Mouse (Mus musculus): ENCODE results near the gene Unk.

The Unk gene

DNA sequence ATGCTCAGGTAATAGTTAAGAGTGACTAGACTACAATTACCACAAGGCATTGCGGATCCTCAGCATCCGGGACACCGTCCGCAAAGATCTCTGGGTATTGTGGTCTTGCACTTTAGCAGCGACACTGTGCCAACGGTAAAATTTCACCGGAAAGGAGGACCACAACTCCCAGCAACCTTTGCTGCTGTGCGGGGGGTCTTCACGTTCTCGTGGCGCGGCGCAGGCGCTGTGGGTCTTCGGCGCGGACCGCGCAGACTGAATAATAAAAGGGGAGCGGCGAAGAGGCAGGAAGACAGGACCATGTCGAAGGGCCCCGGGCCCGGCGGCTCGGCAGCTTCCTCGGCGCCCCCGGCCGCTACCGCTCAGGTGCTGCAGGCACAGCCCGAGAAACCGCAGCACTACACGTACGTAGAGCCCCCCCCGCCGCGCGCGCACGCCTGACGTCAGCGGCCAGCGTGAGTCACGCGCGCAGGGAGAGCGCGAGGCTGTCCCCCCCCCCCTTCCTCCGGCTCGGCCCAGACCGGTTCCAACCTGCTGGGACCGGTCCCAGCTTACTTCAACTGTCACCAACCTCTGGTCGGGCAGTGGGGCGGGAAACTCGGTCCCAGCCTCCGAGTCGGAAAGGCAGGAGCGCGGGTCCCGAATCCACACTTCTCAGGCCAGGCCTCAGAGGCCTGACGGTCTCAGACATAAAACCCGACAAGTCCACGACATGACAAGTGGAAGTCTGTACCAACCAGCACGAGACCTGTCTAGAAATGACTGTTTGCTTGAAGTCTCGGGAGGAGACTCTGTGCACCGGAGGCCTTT, at the start of gene Unk:
Gene Unk (plus strand): TSS at position 235 of the 810 bp plus-strand sequence.
- peak; percentile 87 for DNase-seq (ENCODE audit: low spot score)

DNA sequence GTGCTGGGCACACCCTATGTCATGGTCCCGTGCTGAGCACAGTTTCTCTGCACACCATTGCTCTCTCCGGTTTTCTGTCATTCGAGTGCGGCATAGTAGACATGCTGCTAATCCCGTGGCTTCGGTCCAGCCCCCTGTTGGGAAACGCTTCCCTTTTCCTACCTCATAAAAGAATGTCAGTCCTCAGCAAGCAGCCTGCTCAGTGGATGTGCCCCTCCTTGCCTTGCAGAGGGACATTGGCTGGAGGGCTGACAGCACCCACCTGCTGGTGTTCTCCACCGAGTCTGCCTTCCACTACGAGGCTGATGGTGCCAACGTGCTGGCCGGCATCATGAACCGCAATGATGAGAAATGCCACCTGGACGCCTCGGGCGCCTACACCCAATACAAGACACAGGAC, 47.6 kb upstream of the Unk start:
- DNase-seq (ENCODE audit: low spot score), result no peak

DNA sequence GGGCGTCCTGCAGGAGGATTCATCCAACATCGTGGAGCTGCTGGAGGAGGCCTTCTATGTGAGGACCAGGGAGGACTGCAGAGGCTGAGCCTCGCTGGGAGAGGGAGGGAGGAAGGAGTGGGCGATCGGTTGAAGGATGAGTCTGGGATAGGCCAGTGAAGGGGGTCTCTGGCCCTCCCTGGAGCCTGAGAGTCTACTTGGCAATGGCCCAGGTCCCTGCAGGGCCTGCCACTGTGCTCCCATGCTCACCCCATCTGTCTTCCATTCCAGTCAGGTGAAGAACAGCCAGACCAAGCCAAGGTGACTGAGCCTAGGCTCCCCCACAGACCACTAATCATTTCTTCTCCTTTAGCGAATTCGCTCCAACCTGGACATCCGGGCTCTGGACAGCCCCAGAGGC, 46.8 kb upstream of the Unk start:
- DNase-seq (ENCODE audit: low spot score), result no peak

DNA sequence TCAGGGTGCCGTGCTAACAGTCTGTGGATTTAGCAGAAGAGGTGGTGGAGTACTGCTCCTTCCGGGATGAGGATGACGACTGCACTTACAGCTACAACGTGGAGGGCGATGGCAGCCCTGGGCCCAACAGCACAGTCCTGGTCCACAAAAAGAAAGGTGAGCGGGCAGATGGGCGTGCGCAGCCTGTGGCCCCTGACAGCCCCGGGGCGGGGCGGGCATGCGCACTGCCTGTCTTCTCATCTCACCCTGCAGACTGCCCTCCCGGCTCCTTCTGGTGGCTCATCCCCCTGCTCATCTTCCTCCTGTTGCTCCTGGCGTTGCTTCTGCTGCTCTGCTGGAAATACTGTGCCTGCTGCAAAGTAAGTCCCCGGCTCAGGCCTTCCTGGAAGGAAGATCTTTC, 40.4 kb upstream of the Unk start:
- DNase-seq (ENCODE audit: low spot score), result no peak

DNA sequence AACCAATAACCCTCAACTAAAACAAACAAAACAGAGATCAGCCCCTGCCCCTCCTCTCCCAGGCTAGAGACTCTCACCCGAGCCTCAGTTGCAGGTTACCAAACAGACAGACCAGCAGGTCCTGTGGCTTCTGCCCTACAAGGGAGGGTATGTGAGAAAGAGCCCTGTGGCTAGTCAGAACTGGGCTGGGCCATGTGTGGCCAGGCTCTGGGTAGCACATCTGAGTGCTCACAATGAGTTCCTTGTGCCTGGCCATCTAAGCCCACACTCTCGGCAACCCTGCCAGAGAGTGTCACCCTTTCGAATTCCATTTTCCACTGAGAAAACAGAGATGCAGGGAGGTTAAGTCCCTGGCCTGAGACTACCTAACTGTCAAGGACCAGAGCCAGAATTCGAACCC, 38.0 kb upstream of the Unk start:
- no peak for DNase-seq (ENCODE audit: low spot score)

DNA sequence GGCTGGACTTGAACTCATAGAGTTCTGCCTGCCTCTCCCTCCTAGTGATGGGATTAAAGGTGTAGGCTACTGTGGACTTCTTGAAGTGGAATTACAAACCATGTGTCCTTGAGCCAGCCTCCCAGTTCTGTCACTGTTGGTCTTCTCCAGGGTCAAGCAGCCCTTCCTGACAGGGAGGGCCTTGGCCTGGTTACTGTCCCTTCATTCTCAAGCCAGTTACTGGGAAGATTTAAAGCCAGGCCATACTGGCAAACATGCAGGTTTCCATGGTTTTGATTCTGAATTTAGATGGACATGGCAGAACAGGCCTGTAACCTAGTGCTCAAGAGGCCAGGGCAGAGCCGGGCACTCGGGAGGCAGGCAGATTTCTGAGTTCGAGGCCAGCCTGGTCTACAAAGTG, 34.9 kb upstream of the Unk start:
- DNase-seq (ENCODE audit: low spot score), result no peak

DNA sequence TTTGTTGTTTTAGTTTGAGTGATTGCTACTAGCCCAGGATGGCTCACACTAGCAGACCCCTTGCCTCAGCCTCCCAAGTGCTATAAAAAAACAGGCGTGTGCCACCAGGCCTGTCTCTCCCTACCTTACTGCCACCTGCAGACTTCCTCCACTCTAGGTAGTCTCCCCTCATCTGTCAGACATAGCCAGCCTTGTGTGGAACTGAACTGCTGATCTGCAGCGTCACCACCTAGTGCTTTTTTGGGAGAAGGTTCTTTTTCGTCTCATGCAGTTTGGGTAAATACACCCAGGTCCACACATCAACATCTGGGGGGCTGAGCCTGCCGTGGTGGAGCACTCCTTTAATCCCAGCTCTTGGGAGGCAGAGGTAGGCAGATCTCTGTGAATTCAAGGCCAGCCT, 33.1 kb upstream of the Unk start:
- DNase-seq (ENCODE audit: low spot score), result no peak

DNA sequence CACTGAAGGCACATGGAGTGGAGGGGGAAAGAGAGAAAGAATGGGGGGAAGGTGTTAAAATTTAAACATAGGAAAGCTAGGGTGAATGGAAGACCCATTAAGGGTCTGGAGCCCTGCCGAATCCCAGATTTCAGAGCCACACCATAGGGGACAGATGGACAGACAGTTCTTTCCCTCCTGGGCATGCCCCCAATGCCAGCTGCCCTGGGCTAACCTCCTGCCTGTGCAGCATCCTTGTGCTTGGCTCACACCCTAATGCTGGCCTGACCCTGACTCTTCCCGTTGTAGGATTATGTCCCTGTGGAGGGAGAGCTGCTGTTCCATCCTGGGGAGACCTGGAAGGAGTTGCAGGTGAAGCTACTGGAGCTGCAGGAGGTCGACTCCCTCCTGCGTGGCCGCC, 32.5 kb upstream of the Unk start:
- DNase-seq (ENCODE audit: low spot score), result no peak

DNA sequence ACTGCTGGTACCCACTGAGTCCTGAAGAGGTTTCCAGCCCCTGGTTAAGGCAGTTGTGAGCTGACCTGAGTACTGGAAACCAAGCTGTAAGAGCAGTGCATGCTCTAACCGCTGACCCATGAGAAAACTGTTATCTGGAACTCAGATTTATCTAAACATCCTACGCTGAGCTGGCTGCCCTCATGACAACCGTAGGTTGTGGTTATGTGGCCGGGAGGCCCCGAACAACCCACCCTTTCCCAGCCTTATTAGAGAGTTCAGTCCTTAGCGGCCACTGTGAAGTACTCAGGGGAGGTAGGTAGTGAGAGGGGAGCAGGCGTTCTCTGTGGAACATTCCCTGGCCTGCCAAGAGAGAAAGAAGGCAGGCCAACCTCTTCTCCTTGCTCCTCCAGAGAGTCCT, 31.1 kb upstream of the Unk start:
- no peak for DNase-seq (ENCODE audit: low spot score)

DNA sequence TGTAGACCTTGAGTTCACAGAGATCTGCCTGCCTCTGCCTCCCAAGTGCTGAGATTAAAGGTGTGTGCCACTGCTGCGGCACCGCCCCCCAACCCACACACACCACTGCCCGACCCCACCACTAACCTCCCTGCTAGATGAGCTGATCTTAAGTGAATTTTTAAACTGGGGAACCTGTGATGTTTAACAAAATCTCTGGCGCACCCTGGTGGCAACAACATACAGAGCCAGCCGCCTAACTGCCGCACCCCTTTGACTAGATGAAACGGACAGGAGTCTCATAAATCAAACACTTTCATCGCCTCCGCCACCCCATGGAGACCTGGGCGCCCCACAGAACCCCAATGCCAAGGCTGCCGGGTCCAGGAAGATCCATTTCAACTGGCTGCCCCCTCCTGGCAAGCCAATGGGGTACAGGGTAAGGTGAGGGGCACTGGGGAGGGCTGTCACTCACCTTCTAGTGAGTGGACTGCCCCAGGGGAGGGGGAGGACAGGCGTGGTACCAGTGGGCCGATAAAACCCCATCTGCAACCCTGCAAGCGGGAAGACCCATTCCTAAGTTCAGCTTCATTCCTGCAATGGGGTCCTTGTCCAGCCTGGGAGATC, 30.5 kb upstream of the Unk start:
- no peak for DNase-seq (ENCODE audit: low spot score)

DNA sequence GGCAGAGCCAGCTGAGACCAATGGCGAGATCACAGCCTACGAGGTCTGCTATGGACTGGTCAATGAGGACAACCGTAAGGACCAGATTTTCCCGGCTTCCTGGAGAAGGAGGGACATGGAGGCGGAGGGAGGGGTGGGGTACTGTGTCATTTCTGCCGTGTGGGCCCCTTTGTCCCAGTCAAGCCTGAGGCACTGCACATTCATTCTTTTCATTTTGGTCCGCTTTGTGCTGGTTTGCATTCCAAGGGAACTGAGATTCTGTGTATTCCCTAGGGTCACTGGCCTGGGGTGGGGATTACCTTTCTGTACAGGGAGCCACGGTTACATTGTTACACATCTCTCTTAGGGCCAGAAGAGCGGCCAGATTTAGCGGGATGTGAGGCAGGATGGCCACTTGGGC, 29.5 kb upstream of the Unk start:
- no peak for DNase-seq (ENCODE audit: low spot score)

DNA sequence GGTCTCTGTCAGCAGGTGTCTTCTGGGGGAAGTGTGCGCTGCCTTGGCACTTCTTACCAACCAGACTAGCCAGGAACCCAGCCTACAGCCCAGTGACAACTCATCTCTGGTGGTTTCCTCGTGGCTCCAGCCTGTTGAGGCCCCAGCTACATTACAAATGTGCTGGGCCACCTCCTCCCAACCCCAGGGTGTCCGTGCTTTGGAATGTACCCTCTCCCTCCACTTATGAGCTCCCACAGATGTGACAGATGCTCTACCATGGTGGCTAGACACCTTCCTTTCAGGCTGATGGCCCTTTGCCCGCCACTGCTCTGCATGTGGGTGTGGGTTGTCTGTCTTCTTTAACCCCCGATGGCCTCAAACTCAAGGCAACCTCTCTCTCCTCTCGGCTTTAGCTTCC, 28.4 kb upstream of the Unk start:
- DNase-seq (ENCODE audit: low spot score), result no peak

DNA sequence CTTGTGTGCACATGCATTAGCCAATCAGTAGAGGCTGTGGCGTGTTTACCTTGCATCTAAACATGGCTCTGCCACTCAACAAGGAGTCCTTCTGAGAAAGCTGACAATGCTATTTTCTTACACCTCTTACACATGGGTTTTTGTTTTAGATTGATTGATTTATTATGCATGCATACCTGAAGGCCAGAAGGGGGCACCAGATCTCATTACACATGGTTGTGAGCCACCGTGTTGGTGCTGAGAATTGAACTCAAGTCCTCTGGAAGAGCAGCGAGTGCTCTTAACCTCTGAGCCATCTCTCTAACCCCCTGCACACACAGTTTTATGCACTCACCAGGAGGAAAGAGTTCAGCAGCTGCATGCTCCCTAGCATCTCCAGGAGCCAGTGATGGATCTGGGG, 27.2 kb upstream of the Unk start:
- no peak for DNase-seq (ENCODE audit: low spot score)

DNA sequence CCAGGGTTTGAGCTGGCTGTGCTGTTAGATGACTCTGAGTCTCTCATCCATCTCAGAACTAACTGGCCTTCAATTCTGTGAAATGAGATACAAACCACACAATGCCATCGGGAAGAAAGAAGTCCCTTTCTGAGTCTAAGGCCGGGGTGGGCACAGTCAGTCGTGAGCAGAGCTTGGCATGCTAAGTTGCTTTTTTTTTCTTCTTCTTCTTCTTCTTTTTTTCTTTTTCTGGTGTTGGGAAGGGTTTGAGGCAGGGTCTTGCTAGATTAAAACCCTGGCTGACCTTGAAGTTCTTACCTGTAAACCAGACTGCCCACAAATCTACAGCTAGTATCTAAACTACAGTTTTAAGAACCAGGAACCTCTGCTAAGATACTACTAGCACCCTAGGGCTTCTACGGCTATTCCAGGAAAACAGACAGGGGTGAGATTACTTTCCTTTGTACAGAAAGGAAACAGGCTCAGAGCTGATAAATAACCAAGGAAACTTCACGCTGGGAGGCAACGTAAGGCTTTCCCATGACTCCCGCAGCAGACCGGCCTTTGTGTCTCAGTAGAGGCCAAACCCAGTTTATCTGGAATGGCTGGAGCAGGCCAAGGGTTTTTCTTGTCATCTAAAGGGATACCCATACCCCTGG, 25.8 kb upstream of the Unk start:
- no peak for DNase-seq (ENCODE audit: low spot score)

DNA sequence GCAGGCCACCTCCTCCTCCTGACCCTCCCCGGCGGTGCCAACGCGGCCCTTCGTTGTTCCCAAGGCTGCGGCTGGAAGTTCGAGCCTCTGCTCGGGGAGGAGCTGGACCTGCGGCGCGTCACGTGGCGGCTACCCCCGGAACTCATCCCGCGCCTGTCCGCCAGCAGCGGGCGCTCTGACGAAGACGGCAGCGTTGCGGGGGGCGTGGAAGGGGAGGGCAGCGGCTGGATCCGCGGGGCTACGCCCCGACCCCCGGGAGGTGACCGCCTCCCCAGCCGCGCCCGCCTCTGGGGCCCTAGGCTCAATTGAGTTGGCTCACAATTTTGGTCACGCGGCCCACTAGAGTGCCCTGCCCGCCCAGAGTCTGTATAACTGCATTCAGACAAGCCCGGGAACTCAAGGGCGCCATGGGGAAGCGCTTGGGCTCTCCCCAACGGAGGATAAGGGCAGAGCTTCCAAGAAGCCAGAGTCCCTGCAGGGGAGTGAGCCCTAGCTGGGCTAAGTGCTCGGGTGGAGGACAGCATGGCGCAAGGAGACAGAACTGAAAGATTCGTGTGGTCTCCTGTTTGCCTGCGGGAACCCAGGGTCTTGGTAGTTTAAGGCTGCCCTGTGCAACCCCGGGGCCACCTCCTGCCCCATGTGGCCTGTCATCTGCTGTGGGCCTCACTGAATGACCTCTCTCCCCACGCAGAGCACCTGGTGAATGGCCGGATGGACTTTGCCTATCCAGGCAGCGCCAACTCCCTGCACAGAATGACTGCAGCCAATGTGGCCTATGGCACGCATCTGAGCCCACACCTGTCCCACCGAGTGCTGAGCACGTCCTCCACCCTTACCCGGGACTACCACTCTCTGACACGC, 25.1 kb upstream of the Unk start:
- no peak for DNase-seq (ENCODE audit: low spot score)

DNA sequence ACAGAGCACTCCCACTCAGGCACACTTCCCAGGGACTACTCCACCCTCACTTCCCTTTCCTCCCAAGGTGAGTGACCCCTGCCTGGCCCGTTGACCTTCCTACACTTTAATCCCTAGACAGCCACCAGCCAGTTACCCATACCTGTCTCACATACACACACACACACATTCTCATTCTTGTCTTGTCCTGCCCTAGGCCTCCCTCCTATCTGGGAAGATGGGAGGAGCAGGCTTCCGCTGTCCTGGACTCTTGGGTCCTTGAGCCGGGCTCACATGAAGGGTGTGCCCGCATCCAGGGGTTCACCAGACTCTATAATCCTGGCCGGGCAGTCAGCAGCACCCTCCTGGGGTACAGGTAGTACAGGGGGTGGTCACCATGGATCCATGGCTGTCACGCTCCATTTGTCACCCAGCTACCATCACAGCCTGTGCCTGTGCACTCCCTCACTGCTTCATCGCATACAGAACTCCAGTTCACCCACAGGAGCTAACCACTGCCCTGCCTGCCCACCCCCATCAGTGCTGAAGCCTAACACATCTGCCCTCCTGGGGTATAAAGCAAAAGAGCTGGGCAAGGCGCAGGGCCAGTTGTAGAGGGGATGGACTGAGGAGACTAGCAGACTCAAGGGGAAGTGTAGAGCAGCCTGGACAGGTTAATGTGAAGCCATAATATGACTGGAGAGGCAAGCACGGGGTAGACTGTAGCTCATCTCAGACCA, 24.3 kb upstream of the Unk start:
- DNase-seq (ENCODE audit: low spot score), result no peak

DNA sequence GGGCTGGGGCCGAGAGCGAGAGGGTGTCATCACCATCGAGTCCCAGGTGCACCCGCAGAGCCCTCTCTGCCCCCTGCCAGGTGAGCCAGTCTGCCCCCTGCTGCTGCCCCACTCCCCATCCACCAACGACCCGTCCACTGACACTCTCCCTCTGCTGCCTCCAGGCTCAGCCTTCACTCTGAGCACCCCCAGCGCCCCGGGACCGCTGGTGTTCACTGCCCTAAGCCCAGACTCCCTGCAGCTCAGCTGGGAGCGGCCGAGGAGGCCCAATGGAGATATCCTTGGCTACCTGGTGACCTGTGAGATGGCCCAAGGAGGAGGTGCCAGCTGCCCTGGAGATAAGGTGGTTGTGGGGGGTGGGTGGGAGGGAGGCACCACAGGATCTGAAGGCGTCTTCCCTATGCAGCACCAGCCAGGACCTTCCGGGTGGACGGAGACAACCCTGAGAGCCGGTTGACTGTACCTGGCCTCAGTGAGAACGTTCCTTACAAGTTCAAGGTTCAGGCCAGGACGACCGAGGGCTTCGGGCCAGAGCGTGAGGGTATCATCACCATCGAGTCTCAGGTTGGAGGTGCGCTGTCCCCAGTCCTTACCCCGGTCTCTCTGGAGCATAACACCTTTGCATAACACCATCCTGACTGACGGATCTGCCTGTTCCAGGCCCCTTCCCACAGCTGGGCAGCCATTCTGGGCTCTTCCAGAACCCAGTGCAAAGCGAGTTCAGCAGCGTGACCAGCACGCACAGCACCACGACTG, 22.8 kb upstream of the Unk start:
- DNase-seq (ENCODE audit: low spot score), result no peak

DNA sequence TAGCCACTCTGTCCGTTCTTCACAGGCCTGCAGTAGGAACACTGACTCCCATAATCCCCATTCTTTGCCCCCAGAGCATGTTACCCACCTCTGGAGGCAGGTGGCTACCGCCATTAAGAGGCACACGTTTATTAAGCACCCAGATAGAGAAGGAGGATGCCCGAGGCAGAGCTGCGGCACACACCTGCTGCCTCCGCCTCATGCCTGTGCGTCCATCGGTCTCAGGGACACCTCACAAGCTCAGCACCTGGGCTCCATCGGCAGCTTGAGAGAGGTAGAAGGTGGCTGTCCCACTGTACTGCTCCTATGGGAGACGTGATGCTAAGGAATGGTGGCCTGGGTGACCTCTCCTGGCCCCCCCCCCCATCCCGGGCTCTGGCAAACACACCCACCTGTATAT, 21.7 kb upstream of the Unk start:
- no peak for DNase-seq (ENCODE audit: low spot score)

DNA sequence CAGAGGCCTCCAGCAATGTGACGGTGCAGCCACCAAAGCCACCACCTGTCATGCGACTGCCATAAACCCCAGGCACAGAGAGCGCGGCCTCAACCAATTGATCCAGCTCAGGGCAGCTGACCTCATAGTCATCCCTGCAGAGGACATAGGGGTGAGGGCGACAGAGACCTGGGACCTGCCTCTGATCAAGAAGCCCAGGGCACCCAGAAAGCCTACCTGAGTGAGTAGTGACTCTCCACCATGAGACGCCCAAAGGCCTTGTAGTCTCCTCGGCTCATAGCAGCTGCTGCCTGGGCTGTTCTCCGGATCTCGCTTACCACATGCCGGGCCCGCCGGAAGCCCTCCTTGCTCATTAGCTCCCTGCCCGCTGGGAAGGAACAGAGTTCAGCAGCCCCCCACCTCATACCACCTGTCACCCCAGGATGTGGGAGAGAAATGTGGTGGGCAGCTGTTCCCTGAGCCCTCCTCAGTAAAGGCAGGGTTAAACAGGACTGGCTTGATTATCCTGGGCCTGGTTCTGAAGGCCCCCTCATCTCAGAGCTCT, 21.2 kb upstream of the Unk start:
- DNase-seq (ENCODE audit: low spot score), result no peak

DNA sequence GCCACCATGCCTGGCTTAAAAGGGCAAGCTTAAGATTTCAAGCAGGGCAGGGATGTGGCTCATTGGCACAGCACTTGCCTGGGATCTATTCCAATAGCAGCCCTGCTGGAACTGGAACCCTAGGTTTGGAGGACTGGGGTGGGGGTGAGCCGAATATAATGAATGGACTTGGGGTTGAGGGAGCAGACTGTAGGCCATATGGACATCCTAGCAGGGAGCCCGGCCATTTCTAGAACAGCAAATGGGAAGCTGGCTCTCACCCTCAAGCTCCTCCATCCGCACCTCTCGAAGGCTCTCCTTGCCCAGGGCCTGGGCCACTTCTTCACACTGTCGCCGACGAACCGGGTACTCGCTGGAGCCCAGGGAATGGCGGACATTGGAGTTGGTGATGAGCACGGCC, 20.5 kb upstream of the Unk start:
- DNase-seq (ENCODE audit: low spot score), result no peak

DNA sequence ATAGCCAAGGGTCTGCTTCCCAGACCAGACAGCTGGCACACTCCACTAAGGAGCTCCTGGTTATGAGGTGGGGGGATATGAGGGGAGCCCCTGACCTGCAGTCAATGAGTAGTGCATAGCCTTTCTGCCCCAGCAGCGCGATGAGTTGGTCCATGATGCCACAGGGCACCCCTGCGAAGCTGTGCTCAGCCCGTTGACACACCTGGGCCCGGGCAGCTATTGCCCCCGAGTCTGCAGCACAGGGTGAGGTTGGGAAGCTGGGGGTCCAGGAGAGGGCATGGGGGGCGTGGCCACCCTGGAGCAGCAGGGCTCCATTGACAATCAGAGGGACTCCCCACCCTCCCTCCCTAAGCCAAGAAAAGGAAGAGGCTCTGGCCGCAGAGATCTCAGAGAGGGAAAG, 20.0 kb upstream of the Unk start:
- DNase-seq (ENCODE audit: low spot score), result no peak

Data from urinary bladder, postnatal 10 days (tissue).